Mouse (Mus musculus) layer of hippocampus, postnatal 36 days (tissue): ENCODE results near the gene Trpm3. TPM values are rescaled to one million over a fixed set of nuclear protein-coding genes. Genes with fewer than 3 reads are reported as not detected.
"Not testable (repeated sequence)": the region's sequence is repeated elsewhere in the genome, so short reads cannot be mapped to it uniquely, and the experiment has no call there.

Source experiments
- DNase-seq, 2 experiments: peaks; one replicate each; pipeline ENCODE4 v3.0.0; 2022
- total RNA-seq, 2 experiments: library from RNA; stranded (reverse); gene quantifications; 2 replicates each; pipeline ENCODE4 v1.2.3; 2021

Gene Trpm3
- total RNA-seq, 2 experiments from 2014 or later = 56.8 to 71.5 TPM

DNA sequence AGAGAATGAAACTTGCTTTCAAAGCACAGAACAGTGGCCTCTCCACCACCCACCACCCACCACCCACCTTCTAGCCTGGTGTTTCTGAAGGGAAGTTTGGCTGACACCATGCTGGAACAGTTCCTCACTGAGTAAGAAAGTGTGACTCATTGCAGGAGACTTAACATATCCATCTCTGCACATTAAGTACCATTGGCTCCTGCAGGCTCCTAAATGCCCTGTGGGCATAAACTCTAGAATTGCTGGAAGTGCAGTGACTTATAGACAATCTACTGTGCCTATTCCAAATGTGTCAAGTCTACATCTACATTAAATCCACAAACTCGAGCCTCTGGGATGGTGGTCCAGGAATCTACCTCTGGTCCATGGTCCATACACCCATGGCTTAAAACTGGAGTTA is 840.3 kb downstream of the Trpm3 start:
- no peak for DNase-seq

DNA sequence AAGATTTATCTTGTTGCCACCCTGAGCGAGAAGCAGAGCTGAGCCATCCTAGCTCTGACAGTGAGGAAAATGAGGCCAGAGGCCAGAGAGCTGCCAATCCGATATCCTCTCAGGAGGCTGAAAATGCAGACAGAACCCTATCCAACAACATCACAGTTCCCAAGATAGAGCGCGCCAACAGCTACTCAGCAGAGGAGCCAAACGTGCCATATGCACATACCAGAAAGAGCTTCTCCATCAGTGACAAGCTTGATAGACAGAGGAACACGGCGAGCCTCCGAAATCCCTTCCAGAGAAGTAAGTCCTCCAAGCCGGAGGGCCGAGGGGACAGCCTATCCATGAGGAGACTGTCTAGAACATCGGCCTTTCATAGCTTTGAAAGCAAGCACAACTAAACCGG is 849.1 kb downstream of the Trpm3 start:
- peak; percentile 29 to 45 for DNase-seq

DNA sequence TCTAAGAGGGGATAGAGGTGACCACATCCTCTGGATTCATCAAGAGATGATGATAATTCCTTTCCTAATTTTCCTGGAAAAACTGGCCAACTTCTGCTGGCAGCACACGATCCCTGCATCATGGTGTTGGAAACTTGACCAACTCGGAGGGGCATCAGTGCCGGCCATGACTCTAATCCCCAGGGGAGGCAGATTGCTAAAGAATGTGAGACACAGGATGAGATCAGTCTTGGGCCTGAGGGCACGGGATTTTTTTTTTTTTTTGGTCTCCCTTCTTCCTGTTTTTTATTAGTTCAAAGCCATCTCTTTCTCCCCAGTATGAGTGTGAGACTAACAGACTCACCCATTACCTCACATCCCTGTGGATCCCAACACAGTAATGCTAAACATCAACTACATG is 855.1 kb downstream of the Trpm3 start:
- no peak for DNase-seq

DNA sequence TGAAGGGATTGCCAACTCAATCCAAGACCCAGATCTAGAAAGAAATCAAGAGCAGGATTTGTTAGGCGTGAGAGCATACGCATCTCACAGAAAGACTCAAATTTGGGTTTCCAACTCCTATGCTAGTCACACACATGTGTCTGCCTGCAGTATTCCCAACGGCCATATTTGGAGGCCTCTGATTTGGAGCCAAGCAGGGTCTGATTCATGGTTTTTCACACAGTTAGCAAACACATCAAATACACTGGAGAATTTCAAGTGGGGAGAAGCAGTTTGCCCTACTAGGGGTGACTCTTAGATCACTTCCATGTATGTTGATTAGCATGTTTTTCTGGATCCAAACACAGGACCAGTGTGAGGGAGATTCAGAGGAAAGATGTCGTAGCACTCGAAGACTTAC is 855.7 kb downstream of the Trpm3 start:
- no peak for DNase-seq

DNA sequence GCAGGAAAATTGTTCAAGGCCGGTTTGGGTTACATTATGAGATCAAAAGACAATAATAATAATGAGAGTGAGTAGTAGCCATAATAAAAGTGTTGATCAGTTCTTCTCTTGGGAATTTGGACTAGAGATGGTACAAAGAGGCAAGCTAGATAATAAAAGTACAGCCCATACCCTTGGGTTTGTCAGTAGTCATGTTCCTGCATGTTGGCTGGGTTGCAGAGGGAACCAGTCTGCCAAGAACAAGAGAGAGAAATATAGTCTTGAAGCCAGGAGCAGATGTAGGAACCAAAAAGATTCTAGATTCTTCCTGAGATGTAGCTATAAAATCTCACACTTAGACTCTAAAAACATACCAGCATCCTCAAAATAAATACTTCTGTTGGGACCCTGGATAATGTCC is 861.4 kb downstream of the Trpm3 start:
- DNase-seq = no peak

DNA sequence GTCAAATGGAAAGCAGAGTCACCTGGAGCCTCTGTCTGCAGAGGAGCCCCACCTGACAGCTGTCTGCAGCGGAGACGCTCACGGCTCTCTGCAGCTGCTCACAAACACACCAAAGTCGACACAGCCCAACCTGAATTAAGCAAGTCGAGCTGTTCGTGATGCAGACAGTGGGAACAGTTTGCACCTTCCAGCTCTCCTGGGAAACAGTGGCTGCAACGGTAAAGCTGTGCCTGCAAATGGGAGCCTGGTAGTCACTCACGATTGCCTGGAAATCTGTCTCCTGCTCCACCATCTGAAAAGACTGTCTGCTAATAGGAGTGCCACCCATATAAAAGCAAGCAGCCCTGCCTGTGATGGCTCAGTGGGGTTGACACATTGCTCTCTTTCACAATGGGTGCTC is 865.0 kb downstream of the Trpm3 start:
- DNase-seq = peak; percentile 50 to 60

DNA sequence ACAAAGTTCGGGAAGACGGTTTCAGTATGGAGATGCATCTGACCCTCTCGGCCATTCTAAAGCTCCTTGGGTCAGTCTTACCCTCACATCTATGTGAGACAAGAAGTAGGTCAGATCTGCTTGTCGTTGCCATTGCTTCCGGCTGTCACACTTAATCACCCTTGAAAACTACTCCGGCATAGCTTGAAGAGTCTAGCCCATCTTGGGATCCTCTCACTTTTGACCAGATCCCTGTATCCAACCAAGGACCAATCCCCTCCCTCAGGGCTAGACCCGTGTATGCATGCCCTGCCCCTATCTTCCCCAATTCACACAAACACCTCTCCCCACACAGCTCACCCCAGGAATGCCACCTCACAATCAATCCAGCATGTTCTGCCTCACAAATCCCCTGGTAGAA is 867.0 kb downstream of the Trpm3 start:
- DNase-seq = no peak

DNA sequence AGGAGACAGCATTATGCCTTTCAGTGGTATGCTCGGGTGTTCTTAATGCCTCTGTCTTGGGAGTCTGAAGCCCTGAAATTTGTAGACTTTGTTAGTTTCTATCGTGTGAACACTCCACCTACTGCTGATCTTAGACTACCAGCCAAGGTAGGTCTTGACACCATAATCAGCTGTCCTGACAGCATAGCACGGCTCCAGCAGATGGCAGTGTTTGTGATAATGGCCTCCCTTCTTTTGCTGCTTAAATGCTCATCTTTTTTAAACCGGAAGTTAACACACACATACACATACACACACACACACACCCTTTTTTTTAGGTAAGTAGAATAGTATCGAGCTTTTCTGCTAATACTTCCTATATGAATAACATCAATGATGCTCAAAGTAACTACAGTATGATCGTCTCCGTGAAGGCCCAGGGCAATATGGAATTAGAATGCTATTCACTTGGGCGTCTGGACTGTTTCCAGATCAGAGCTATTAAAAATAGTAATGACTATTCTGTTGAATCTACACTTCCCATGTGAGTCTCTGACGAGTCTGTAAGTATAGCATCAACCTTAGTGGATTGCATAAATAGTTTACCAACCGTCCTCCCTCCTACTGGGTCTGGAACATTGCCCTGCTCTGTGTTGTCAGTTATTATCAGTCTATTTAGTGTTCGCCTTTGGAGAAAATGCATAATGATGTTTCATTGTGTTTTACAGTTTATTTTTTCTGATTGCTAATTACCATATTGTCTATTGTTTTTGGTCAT is 867.8 kb downstream of the Trpm3 start:
- peak in 1 of 2 experiments; percentile 17 for DNase-seq

DNA sequence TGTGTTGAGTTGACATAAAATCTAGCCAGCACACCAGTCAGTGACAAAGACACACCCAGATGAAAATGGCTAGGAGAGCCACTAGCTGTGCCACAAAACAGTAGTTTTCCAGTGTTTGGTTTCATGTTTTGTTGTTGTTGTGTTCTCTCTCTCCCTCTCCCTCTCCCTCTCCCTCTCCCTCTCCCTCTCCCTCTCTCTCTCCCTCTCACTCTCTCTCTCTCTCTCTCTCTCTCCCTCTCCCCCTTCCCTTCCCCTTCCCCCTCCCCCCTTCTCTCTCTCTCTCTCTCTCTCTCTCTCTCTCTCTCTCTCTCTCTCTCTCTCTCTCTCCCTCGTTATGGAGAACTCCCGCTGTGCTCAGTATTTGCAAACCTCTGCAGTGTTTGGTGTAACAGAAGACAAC is 874.8 kb downstream of the Trpm3 start:
- DNase-seq = no peak

DNA sequence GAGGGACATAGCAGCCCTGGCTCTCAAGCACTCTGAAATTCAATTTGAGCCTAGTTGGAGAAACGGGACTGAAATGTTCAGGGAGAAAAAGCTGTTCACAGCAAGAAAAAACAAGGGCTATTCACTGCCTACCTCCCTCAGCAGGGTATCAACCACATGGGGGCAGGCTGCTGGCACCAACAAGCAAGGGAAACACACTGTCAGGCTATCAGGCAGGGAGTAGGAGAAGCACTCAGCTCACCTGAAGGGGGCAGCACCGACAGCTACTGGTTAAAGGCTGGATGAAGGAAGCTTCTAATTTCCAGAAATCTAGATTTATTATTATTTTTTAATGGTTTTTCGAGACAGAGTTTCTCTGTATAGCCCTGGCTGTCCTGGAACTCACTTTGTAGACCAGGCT is 876.7 kb downstream of the Trpm3 start:
- no peak for DNase-seq

DNA sequence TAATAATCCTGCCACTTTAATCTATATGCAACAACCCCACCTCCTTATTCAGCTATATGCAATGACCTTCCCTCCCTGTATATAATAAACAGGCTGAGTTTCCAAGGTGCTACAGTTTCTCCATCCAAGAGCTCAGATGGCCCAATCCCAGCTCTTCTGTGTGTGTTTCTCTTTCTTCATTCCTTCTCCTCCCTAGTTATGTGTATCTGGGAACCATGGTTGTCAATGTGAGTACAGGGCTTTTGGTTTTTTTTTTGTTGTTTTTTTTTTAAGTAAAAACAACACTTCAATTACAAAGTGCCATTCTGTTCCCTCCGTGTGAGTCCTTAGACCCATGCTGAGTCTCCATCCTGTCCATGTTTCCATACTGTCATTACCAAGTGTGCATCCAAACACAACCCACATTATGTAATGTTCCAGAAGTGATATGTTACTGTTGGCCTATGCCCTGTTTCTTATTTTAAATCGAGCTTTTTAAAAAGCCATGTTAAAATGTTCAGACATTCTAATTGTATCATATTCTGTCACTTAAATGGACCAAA is 879.4 kb downstream of the Trpm3 start:
- no peak for DNase-seq

DNA sequence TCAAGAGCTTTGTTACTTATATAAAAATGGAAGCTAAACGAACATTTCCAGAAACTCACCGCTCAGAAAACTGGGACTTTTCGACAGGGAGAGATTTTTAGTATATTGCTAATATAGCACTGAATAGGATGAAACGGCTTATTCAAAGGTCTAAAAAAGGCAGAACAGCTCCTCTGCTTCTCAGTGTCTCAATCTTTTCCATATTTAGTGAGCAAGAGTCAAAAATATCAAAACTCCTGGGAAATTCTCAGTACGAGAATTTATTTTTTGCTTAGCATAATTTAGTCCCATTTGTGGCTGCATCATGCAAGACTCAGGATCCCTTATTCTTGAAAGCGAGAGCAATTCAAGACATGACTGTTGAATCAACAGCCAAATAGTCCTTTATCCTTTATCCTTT is 884.1 kb downstream of the Trpm3 start:
- no peak for DNase-seq

DNA sequence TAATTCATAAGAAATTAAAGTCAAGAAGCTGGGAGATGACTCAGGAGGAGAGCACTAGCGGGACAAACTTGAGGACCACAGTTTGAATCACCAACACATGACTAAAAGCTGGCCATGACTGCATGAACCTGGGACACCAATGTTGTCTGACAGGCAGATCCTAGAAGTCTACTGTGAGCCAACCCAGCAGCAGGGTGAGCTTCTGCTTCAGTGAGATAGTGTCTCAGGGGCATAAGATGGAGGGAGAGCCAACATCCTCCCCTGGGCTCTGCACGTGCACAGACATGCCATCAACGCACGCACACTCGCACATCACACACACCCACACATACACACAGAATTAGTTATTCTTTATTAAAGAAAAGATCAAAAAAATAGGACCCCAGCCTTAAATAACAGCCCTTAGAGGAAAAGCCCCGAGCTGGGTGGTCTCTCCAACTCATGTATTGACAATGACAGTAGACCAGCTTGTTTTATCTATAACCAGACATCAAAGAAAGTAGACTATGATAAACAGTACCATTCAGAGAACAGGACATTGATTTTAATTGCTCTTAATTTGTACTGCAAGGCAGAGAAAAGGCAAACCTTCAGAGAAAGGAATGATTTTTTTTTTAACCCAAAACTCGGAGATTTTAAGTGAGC is 884.6 kb downstream of the Trpm3 start:
- DNase-seq = no peak

DNA sequence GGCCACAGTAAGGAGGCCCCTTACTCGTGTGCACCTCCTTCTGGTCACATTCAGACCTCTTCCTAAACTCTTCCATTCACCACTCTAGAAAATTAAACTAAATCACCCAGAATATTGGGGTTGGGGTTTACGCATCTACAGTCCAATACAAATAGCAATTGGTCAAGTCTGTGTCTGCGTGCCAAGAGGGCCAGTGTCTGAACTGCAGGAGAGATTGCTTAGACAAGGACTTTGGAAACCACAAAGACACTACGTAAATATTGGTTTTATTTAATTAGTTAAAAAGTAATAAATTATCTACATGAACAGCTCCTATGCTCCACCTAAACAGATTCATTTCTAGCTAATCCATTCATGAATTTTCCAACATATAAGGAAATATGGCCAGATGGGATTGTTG is 886.0 kb downstream of the Trpm3 start:
- DNase-seq = no peak

DNA sequence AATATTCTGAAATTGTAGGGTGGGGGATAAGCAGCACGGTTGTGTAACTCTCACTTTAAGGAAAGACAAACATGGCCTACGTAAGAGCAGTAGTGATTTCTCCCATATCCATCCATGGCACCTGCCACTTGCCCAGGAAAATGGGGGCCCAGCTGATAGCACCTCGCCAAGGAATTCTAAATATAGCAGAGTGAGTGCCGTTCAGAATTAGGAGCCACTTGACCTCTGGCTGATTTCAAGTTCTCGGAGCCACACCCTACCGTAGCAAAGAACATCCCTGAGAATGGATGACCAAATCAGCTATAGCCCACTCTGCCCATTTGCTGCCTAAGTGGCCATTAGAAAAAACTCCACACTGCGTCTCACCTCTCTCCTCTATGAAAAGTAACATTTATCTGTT is 887.6 kb downstream of the Trpm3 start:
- no peak for DNase-seq

DNA sequence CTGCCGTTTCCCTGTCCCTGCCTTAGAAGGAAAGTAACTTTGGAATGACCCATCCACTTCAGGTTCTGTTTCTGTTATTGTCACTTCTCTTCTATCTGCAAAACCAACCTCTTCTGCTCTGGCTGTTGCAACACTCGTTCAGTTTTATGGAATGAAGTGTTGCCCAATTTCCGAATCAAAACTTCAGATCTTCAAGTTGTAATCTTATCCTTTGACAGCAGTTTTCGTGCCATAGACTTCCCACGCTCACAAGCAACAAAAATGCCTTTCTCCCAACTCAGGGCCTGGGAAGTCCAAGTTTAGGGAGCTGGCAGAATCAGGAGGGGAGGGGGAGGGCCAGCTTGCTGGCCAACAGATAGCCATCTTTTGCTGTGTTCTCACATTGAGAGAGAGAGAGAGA is 889.4 kb downstream of the Trpm3 start:
- DNase-seq = no peak

DNA sequence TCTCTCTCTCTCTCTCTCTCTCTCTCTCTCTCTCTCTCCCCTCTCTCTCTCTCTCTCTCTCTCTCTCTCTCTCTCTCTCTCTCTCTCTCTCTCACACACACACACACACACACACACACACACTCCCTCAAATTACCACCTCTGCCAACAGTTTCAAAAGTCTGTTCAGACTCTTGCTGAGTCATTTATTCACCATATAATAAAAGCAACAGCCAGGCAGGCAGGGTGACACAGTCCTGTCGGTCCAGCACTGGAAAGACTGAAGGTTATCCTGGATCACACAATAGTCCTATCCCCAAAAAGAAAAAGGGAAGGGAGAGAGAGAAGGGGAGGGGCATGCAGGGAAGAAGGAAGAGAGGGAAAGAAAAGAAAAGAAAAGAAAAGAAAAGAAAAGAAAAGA is 894.5 kb downstream of the Trpm3 start:
- not testable (repeated sequence) for DNase-seq

DNA sequence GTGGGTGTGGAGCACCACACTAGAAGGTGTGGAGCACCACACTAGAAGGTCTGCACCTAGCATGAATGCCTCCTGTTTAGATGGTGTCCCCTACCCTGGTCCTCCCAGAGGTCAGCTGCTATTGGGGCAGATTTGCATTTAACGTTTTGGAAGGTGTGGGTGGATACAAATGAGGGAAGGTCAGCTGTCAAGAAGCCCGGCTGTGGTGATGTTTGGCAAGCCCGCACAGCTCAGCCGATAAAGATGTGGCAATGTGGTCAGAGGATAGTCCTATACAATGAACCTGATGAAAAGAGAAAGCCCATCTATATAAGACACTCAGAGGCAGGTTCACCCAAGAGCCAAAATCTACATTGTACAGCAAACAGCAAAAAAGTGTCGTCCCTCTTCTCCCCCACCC is 895.3 kb downstream of the Trpm3 start:
- no peak for DNase-seq

DNA sequence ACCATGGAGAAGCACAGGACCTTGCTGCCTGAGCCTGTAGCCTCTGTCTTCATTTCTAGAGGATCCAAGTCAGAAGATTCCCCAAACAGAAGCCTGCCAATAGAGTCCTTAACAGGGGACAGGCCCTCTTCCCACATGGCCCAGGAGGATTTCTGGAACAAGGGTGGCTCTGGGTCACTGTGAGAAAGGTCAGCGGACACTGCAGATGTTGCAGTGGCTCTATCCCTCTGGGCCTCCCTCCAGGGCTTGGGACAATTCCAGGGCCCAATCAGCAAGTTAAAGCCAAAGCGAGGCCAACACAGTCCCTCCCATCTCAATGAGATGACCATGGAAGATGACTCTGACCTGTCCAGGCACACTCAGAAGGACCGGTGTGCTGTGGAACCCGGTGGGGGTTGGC is 896.1 kb downstream of the Trpm3 start:
- DNase-seq = peak in 1 of 2 experiments; percentile 11

DNA sequence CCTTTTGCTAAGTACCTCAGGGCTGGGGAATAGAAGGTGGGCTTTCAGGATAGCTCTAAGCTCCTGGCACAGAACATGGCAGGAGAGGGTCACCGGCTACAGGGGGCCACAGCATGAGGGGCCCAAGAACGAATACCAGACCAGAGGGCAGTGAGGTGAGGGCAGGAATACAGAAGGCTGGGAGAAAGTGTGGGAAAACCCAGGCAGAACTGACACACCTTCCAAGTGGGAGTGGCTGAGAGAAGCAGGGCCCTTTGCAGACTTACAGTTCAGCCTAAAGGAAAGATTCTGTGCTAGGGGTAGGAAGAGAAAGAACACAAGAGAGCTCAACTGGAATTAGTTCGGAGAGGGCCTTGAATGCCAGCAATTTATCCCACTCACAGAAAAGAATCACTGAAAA is 896.9 kb downstream of the Trpm3 start:
- DNase-seq = no peak

DNA sequence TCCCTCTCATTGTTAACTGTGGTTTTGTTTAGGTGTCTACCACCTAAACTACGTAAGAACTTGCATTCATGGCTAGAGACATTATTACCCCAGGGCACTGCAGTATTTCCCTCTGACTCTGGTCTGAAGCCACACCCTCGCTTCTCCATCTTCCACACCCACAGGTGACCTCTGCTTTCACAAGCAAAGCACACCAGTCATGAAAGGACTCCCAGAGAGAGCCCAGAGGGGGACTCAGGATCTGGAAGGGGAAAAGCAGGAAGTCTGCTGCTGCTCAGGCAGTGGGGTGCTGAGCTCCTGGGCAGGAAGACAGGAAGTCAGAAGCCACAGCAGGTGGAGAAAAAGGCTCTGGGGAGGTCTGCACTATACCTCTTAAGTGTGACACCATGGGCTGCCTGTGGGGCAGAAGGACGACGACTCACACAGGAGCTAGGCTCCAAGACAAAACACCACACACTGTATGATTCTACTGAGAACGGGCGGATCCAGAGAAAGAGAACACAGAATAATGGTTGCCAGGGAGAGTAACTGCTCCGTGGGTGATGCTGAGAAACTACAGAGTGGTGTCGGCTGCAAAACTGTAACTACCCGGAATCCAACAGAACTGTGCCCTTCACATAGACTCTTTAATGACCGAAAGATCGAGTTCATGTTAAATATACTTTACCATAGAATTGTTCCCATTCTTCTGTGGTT is 898.1 kb downstream of the Trpm3 start:
- DNase-seq = peak; percentile 13 to 45

DNA sequence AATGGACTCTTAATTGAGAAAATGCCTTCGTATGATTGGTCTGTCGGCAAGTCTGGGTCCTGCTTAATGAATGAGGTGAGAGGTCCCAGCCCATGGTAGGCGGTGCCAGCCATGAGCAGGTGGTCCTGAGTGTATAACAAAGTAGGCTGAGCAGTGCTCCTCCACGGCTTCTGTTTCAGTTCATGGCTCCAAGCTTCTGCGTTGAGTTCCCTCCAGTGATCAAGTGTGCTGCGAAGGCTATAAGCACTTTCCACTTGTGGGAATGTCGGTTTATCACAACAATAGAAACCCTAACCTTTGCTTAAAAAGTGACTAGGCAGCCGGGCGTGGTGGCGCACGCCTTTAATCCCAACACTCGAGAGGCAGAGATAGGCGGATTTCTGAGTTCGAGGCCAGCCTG is 898.7 kb downstream of the Trpm3 start:
- DNase-seq = no peak

DNA sequence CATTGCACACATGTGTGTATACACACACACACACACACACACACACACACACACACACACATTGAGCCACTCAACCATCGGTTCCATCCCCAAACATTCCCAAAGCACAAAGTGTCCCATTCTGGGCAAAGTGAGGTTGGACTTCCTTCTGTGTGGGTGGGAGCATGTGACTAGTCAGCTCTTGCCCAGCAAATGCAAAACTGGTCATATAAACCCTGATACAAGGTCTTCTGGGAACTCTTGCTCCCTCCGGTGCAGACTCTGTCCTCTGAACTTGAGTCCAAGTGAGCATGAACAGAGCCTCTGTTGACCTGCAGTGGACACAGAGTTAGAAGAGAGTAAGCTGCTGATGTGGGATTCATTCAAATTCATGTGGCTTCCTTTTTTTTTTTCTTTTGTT is 899.5 kb downstream of the Trpm3 start:
- no peak for DNase-seq
